Mouse (Mus musculus): ENCODE results near the gene Cntnap1. TPM values are rescaled to one million over a fixed set of nuclear protein-coding genes. Genes with fewer than 3 reads are reported as not detected.

Gene Cntnap1
- total RNA-seq, 2 experiments from 2014 or later = 169 to 171 TPM

- Histone ChIP-seq H3K27ac (no peak overlapping the region), H3K4me3 (no peak overlapping the region)
- no peak for DNase-seq (ENCODE audit: low spot score in 2 of 2)
- no peak for TF ChIP-seq CTCF (conservative IDR thresholded peaks at IDR 0.05)
Observed at GRCm38 (mm10) chr11:101167963-101168300, 2.4 kb upstream of the Cntnap1 start.

- H3K4me3 ChIP-seq = no peak overlapping the region
- TF ChIP-seq CTCF (conservative IDR thresholded peaks at IDR 0.05) = no peak
- no peak for DNase-seq (ENCODE audit: low spot score in 2 of 2)
- no peak overlapping the region for H3K27ac ChIP-seq
Observed at GRCm38 (mm10) chr11:101168301-101168980, 1.9 kb upstream of the Cntnap1 start.

GRCm38 (mm10) chr11:101169301-101170107, 819 bp upstream of the Cntnap1 start:
- no peak for DNase-seq (ENCODE audit: low spot score in 2 of 2)
- Histone ChIP-seq H3K27ac (peak overlapping the region; percentile 86), H3K4me3 (peak overlapping the region; percentile 78)
- TF ChIP-seq CTCF (conservative IDR thresholded peaks at IDR 0.05) = no peak

GRCm38 (mm10) chr11:101170811-101171610, 688 bp downstream of the Cntnap1 start, which contains the start of gene Plekhh3:
Gene Plekhh3 (minus strand): TSS chr11:101171351.
- Histone ChIP-seq H3K4me3 (peak within 1 kb of the TSS; percentile 78), H3K27ac (peak within 1 kb of the TSS; percentile 86)
- DNase-seq (ENCODE audit: low spot score in 2 of 2) = peak; percentile 93 to 98
- peak; percentile 26; the same call in 1 of the 2 replicates for TF ChIP-seq CTCF (conservative IDR thresholded peaks at IDR 0.05)

- peak overlapping the region; percentile 64 for H3K4me3 ChIP-seq
- DNase-seq (ENCODE audit: low spot score in 2 of 2) = peak; percentile 48 to 63
- TF ChIP-seq CTCF (conservative IDR thresholded peaks at IDR 0.05) = no peak
- peak overlapping the region; percentile 84 for H3K27ac ChIP-seq
Observed at GRCm38 (mm10) chr11:101171721-101172433, 1.6 kb downstream of the Cntnap1 start.

GRCm38 (mm10) chr11:101172434-101172815, 2.1 kb downstream of the Cntnap1 start:
- Histone ChIP-seq H3K27ac (peak overlapping the region; percentile 84), H3K4me3 (peak overlapping the region; percentile 64)
- no peak for TF ChIP-seq CTCF (conservative IDR thresholded peaks at IDR 0.05)
- no peak for DNase-seq (ENCODE audit: low spot score in 2 of 2)

GRCm38 (mm10) chr11:101173112-101173511, 2.8 kb downstream of the Cntnap1 start:
- Histone ChIP-seq H3K4me3 (peak overlapping the region; percentile 43; the same call in 1 of the 2 replicates), H3K27ac (peak overlapping the region; percentile 96; the same call in 1 of the 2 replicates)
- no peak for TF ChIP-seq CTCF (conservative IDR thresholded peaks at IDR 0.05)
- DNase-seq (ENCODE audit: low spot score in 2 of 2) = no peak

GRCm38 (mm10) chr11:101173631-101174388, 3.5 kb downstream of the Cntnap1 start:
- TF ChIP-seq CTCF (conservative IDR thresholded peaks at IDR 0.05) = peak; percentile 94
- peak in 1 of 2 experiments; percentile 44 for DNase-seq (ENCODE audit: low spot score in 2 of 2)
- Histone ChIP-seq H3K4me3 (peak overlapping the region; percentile 43), H3K27ac (peak overlapping the region; percentile 96)

GRCm38 (mm10) chr11:101174389-101174745, 4.0 kb downstream of the Cntnap1 start:
- H3K27ac ChIP-seq = peak overlapping the region; percentile 96

GRCm38 (mm10) chr11:101174851-101175628, 4.7 kb downstream of the Cntnap1 start, which contains the start of gene Ccr10:
Gene Ccr10 (minus strand): TSS chr11:101175443.
- DNase-seq (ENCODE audit: low spot score in 2 of 2) = no peak
- TF ChIP-seq CTCF (conservative IDR thresholded peaks at IDR 0.05) = peak; percentile 82
- H3K27ac ChIP-seq = peak within 1 kb of the TSS; percentile 96
- peak within 1 kb of the TSS; percentile 68 for H3K4me3 ChIP-seq

More at GRCm38 (mm10) chr11:101174389-101174745, 4.0 kb downstream of the Cntnap1 start:
- TF ChIP-seq CTCF (conservative IDR thresholded peaks at IDR 0.05) = no peak
- DNase-seq (ENCODE audit: low spot score in 2 of 2) = no peak
- H3K4me3 ChIP-seq = peak overlapping the region; percentile 43
